Mouse (Mus musculus) thymus, postnatal 0 days (tissue): ENCODE results near the gene Dmbx1. TPM values are rescaled to one million over a fixed set of nuclear protein-coding genes. Genes with fewer than 3 reads are reported as not detected.

Experiments used
- DNase-seq: peaks from one replicate; pipeline ENCODE4 v3.0.0-alpha.2; 2015; ENCODE audit warnings: low spot score
- polyA plus RNA-seq: library from polyadenylated mRNA; unstranded; fragments of >200 nt; fragmentation: Nextera tagmentation; extraction: Ambion mirVana; gene quantifications from 2 replicates; pipeline ENCODE4 v1.2.1, GENCODE M21; 2015

The Dmbx1 gene
- polyA plus RNA-seq, 1 experiment from 2014 or later = 0.04 TPM

GRCm38 (mm10) chr4:115890066-115890465 lies 49.7 kb downstream of the Dmbx1 start:
- no peak for DNase-seq

GRCm38 (mm10) chr4:115886875-115887274 lies 52.9 kb downstream of the Dmbx1 start:
- no peak for DNase-seq

GRCm38 (mm10) chr4:115885846-115886245 lies 53.9 kb downstream of the Dmbx1 start:
- no peak for DNase-seq

GRCm38 (mm10) chr4:115884022-115884421 lies 55.7 kb downstream of the Dmbx1 start, which contains the start of gene Kncn:
TSS of gene Kncn (plus strand) at chr4:115884400.
- DNase-seq = no peak

- DNase-seq = no peak
Measured at GRCm38 (mm10) chr4:115882195-115882594, 57.5 kb downstream of the Dmbx1 start.

GRCm38 (mm10) chr4:115881183-115881582 lies 58.5 kb downstream of the Dmbx1 start:
- DNase-seq = no peak

GRCm38 (mm10) chr4:115878828-115879227 lies 60.9 kb downstream of the Dmbx1 start:
- no peak for DNase-seq

- DNase-seq = no peak
Measured at GRCm38 (mm10) chr4:115878216-115878678, 61.5 kb downstream of the Dmbx1 start.

- DNase-seq = no peak
Measured at GRCm38 (mm10) chr4:115873231-115873630, 66.5 kb downstream of the Dmbx1 start.

- no peak for DNase-seq
Measured at GRCm38 (mm10) chr4:115869512-115870210, 70.1 kb downstream of the Dmbx1 start.

Other genes starting within 250 kb of the Dmbx1 start
- 24.5 and 28.3 TPM in 2 replicates for gene Efcab14, start 202.2 kb downstream of the Dmbx1 start, polyA plus RNA-seq
- 0.27 and 0.35 TPM in 2 replicates for gene Tex38, start 158.9 kb downstream of the Dmbx1 start, polyA plus RNA-seq
- 42.7 and 51.1 TPM in 2 replicates for gene Atpaf1, start 155.1 kb downstream of the Dmbx1 start, polyA plus RNA-seq
- gene Mob3c, start 111.8 kb downstream of the Dmbx1 start, polyA plus RNA-seq = 8.5 and 9.4 TPM in 2 replicates
- 41.3 and 42.5 TPM in 2 replicates for gene Mknk1, start 100.7 kb downstream of the Dmbx1 start, polyA plus RNA-seq
- gene Kncn, start 55.5 kb downstream of the Dmbx1 start, polyA plus RNA-seq = not detected in 2 replicates
- not detected in 2 replicates for gene 6430628N08Rik, start 49.3 kb downstream of the Dmbx1 start, polyA plus RNA-seq
- 3.9 and 4.7 TPM in 2 replicates for gene Faah, start 78.0 kb upstream of the Dmbx1 start, polyA plus RNA-seq
- gene Nsun4, start 114.0 kb upstream of the Dmbx1 start, polyA plus RNA-seq = 17.9 and 18.6 TPM in 2 replicates
- gene Uqcrh, start 135.1 kb upstream of the Dmbx1 start, polyA plus RNA-seq = 652 and 689 TPM in 2 replicates
- gene Lrrc41, start 135.3 kb upstream of the Dmbx1 start, polyA plus RNA-seq = 41.6 and 42.1 TPM in 2 replicates
- gene Rad54l, start 183.8 kb upstream of the Dmbx1 start, polyA plus RNA-seq = 26.0 and 26.4 TPM in 2 replicates
- gene Pomgnt1, start 183.9 kb upstream of the Dmbx1 start, polyA plus RNA-seq = 28.6 and 30.5 TPM in 2 replicates
- gene Lurap1, start 211.4 kb upstream of the Dmbx1 start, polyA plus RNA-seq = 0.87 and 1.1 TPM in 2 replicates
- 3.2 and 4.1 TPM in 2 replicates for gene Tspan1, start 227.7 kb upstream of the Dmbx1 start, polyA plus RNA-seq
- gene 1700042G07Rik, start 233.4 kb upstream of the Dmbx1 start, polyA plus RNA-seq = not detected in 2 replicates
- not detected in 2 replicates for gene Gm49337, start 233.5 kb upstream of the Dmbx1 start, polyA plus RNA-seq